Mouse (Mus musculus) spleen, adult 2 months (tissue): ENCODE measurements around the gene Pnldc1. TPM values are rescaled to one million over a fixed set of nuclear protein-coding genes. Genes with fewer than 3 reads are reported as not detected.

Experiments used
- DNase-seq, 2 experiments: peaks; one replicate each; pipeline versions ENCODE4 v3.0.0 to v3.0.0-alpha.2; 2012 to 2021; ENCODE audit warnings: low spot score in 2 of 2, low read depth in 1 of 2
- H3K27ac ChIP-seq: fragments of 200-500 bp; 2 replicates; pipeline ENCODE4 v1.5.1; 2012; ENCODE audit warnings: low read length, inconsistent platforms; ENCODE audit not compliant: insufficient read depth
- H3K27me3 ChIP-seq: fragments of 200-500 bp; 2 replicates; pipeline ENCODE4 v1.6.1; 2012; ENCODE audit warnings: mild to moderate bottlenecking, moderate library complexity, low read length, inconsistent platforms; ENCODE audit not compliant: control insufficient read depth, insufficient read depth
- H3K36me3 ChIP-seq: fragments of 200-500 bp; 2 replicates; pipeline ENCODE4 v1.6.1; 2012; ENCODE audit warnings: mild to moderate bottlenecking, low read length, inconsistent platforms; ENCODE audit not compliant: control insufficient read depth, insufficient read depth
- H3K4me1 ChIP-seq: fragments of 200-500 bp; 2 replicates; pipeline ENCODE4 v1.6.1; 2011; ENCODE audit warnings: inconsistent platforms; ENCODE audit not compliant: control insufficient read depth, insufficient read depth, insufficient read length
- H3K4me3 ChIP-seq: fragments of 200-500 bp; 2 replicates; pipeline ENCODE4 v1.5.1; 2011; ENCODE audit warnings: mild to moderate bottlenecking, inconsistent platforms; ENCODE audit not compliant: insufficient read depth, insufficient read length; ENCODE audit errors: extremely low read depth
- CTCF ChIP-seq: fragments of 200-500 bp; IDR thresholded peaks from 2 replicates; pipeline ENCODE4 v1.5.1; 2011; ENCODE audit warnings: mild to moderate bottlenecking, inconsistent platforms; ENCODE audit not compliant: insufficient read depth, insufficient read length, insufficient replicate concordance; ENCODE audit errors: extremely low read depth
- POLR2A ChIP-seq: fragments of 200-500 bp; IDR thresholded peaks from 2 replicates; pipeline ENCODE4 v1.6.1; 2011; ENCODE audit warnings: low read depth, low read length, inconsistent platforms
- WGBS: fragments of 180-500 bp; shearing (Covaris S2); methylation state at CpG from one replicate; pipeline ENCODE4 v1.1.7; 2018; 5-methylcytosine and 5-hydroxymethylcytosine counted together
- polyA plus RNA-seq: library from polyadenylated mRNA; depleted of rRNA; stranded (reverse); fragments of >200 nt; gene quantifications from 2 replicates; pipeline ENCODE4 v1.2.3, GENCODE M21; 2012

The Pnldc1 gene
- polyA plus RNA-seq, 1 experiment = 0.32 TPM

- 89% methylated on average over 3 of the region's 3 CpGs for WGBS
- no peak overlapping the region for H3K27ac ChIP-seq
- TF ChIP-seq POLR2A (no peak), CTCF (no peak)
- no peak for DNase-seq
- H3K4me1 ChIP-seq = no peaks in the 10 kb centered on the region
- H3K27me3 ChIP-seq = no peaks in the 10 kb centered on the region
- H3K36me3 ChIP-seq = peaks cover 34% of the 10 kb centered on the region
- H3K4me3 ChIP-seq = no peak overlapping the region
Measured at GRCm38 (mm10) chr17:12925001-12925400, 15.0 kb upstream of the Pnldc1 start.

DNA sequence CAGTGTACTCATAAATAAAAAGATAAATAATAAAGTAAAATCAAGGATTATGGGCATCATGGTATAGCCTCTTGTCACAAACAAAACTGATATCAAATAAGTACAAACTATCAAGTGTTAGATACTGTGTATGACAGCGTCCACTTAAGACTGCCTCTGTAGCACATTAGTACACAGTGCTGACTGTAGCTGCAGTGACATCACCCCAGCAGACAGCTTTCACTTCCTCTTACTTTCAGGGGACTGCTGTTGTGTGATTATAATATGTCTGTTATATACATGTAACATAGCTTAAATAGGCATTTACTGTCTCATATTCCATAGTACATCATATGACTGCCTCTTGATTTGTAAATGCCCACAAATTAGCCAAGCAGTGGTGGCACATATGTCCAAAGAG is 11.0 kb upstream of the Pnldc1 start:
- H3K27ac ChIP-seq = no peak overlapping the region
- peak; percentile 17 to 41 for DNase-seq
- WGBS = 49% methylated on average over 1 of the region's 1 CpGs
- no peak overlapping the region for H3K4me3 ChIP-seq
- H3K27me3 ChIP-seq = no peaks in the 10 kb centered on the region
- H3K36me3 ChIP-seq = peaks cover 38% of the 10 kb centered on the region
- no peak for TF ChIP-seq POLR2A
- TF ChIP-seq CTCF = no peak
- H3K4me1 ChIP-seq = no peaks in the 10 kb centered on the region; the same call in 1 of the 2 replicates

- no peak for TF ChIP-seq CTCF
- TF ChIP-seq POLR2A = no peak
- peak overlapping the region; percentile 82 for H3K4me3 ChIP-seq
- peak; percentile 45 to 46 for DNase-seq
- H3K27ac ChIP-seq = peak overlapping the region; percentile 89
- WGBS = under 1% methylated on average over 40 of the region's 40 CpGs
- no peaks in the 10 kb centered on the region for H3K27me3 ChIP-seq
- peaks cover 25% of the 10 kb centered on the region for H3K36me3 ChIP-seq
- no peaks in the 10 kb centered on the region; the same call in 1 of the 2 replicates for H3K4me1 ChIP-seq
Measured at GRCm38 (mm10) chr17:12916588-12917380, 6.8 kb upstream of the Pnldc1 start.

- TF ChIP-seq POLR2A (peak; percentile 82), CTCF (no peak)
- Histone ChIP-seq H3K4me3 (peak within 1 kb of the TSS; percentile 82), H3K27me3 (no peaks in the 10 kb centered on the region), H3K27ac (peak within 1 kb of the TSS; percentile 89), H3K4me1 (no peaks in the 10 kb centered on the region; the same call in 1 of the 2 replicates), H3K36me3 (peaks cover 24% of the 10 kb centered on the region)
- DNase-seq = peak; percentile 98 to 99
- WGBS = under 1% methylated on average over 56 of the region's 56 CpGs
Measured at GRCm38 (mm10) chr17:12915881-12916583, 6.0 kb upstream of the Pnldc1 start, which contains the start of gene Mrpl18. Mrpl18 (minus strand) TSS chr17:12916345.

- WGBS = 1% methylated on average over 18 of the region's 18 CpGs
- Histone ChIP-seq H3K27ac (peak within 1 kb of the TSS; percentile 89), H3K4me1 (no peaks in the 10 kb centered on the region; the same call in 1 of the 2 replicates), H3K27me3 (no peaks in the 10 kb centered on the region), H3K36me3 (peaks cover 23% of the 10 kb centered on the region), H3K4me3 (peak within 1 kb of the TSS; percentile 82)
- TF ChIP-seq CTCF (no peak), POLR2A (no peak)
- DNase-seq = peak in 1 of 2 experiments; percentile 11
Measured at GRCm38 (mm10) chr17:12915488-12915880, 5.5 kb upstream of the Pnldc1 start, which contains the start of gene Tcp1. Tcp1 (plus strand) TSS chr17:12915701.

DNA sequence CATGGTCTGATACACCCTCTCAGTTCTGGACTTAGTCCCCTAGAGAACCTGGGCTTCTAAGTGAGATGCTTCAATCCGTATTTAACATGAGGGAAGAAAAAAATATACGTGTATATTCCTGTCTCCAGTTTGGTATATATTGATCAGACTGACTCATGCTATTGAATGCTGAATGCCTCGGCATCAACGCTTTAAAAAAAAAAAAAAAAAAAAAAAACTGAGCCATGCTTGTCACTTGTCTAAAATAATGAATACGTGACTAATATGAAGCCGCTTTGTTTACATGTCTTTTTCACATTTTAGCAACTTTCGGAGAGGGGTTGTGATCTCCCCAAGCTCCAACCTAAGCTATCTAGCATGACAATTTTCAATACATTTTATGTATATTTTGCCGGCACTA is 361 bp upstream of the Pnldc1 start:
- no peak for DNase-seq
- H3K4me3 ChIP-seq = no peak overlapping the region
- no peaks in the 10 kb centered on the region for H3K27me3 ChIP-seq
- 92% methylated on average over 8 of the region's 8 CpGs for WGBS
- H3K27ac ChIP-seq = no peak overlapping the region
- H3K36me3 ChIP-seq = peaks cover 17% of the 10 kb centered on the region
- TF ChIP-seq CTCF (no peak), POLR2A (no peak)
- H3K4me1 ChIP-seq = no peaks in the 10 kb centered on the region; the same call in 1 of the 2 replicates
